Mouse (Mus musculus) Patski (cell line): ENCODE data around the gene Ehbp1. TPM values are rescaled to one million over a fixed set of nuclear protein-coding genes. Genes with fewer than 3 reads are reported as not detected.

Source experiments
- ATAC-seq: fragments of 100-300 bp; one replicate; pipeline ENCODE4 v1.8.0; 2021
- CTCF ChIA-PET: fragments of 350-600 bp; sonication (Branson Sonifier 250); formaldehyde crosslinking; loops from one replicate; lab custom pipeline; 2022; ENCODE audit warnings: inconsistent platforms; lab: Charles Lee
- POLR2A ChIA-PET: fragments of 350-600 bp; sonication (Branson Sonifier 250); formaldehyde crosslinking; loops from one replicate; lab custom pipeline; 2022; ENCODE audit warnings: antibody characterized with exemption, inconsistent platforms; lab: Charles Lee
- DNase-seq: peaks from one replicate; pipeline ENCODE4 v3.0.0-alpha.2; 2011; ENCODE audit warnings: low read depth, low spot score
- H3K27me3 ChIP-seq: fragments of 371-371 bp; one replicate; pipeline ENCODE4 v1.5.1; 2021
- CTCF ChIP-seq: fragments of 100-300 bp; IDR thresholded peaks from one replicate; pipeline ENCODE4 v1.5.1; 2021
- in situ Hi-C: fragments of 300-500 bp; cut with MboI; formaldehyde crosslinking; loops from 3 replicates; pipeline ENCODE4 v1.11.1; 2018; ENCODE audit warnings: low pct_unique_long_range_greater_than_20kb, mixed read lengths
- polyA plus RNA-seq: library from polyadenylated mRNA; unstranded; gene quantifications from one replicate; pipeline ENCODE4 v1.2.3, GENCODE M21; 2021

Ehbp1 gene
- polyA plus RNA-seq, 1 experiment from 2014 or later = 13.5 TPM

DNA sequence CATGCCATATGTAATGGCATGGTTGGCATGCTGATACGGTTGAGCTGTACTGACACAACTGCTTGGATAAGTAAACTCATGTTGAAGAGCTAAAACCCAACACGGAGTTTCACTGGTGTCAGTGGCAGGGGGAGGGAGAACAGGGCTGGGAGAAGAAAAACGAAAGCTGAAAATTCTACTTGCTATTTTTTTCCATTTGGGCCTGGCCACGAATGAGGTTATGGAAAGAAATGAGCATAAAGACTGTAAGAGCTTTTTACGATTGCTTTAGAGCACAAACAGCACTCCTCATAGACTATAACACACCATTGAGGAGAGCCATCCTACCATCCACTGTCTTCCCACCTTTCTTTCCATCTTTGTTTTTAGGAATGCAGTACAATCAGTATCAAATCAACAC, 106.5 kb downstream of the Ehbp1 start:
- no peaks in the 10 kb centered on the region for H3K27me3 ChIP-seq
- ChIA-PET POLR2A (no interaction called here), CTCF (interaction anchor here (0.6 to 4.1 kb wide), 3 partner anchors 10 to 381 kb away, joined by 3 to 14 read pairs (median 3); no protein-coding TSS in a partner anchor)
- TF ChIP-seq CTCF = no peak
- DNase-seq = no peak
- in situ Hi-C loops = no loop called here
- no peak for ATAC-seq

DNA sequence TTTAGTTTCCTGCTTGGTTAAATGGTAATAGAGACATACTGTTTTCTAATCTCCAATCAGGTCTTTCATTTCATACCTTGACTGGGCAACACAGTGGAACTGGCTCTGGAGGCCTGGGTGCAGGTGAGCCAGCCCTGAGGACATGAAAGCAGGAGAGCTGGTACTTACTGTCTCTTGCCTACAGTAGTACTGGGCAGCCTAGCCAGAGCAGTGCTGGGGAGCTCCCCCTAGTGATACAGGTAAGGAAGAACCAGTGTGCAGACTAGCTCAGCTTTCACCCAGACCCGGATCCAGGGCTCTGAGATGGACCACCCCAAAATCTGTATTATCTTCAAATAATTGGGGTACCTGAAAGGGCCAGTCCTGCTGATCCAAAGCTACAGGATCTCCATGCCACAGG, 107.4 kb downstream of the Ehbp1 start:
- in situ Hi-C loops = no loop called here
- H3K27me3 ChIP-seq = no peaks in the 10 kb centered on the region
- DNase-seq (no peak), ATAC-seq (no peak)
- ChIA-PET CTCF (interaction anchor here (0.9 to 4.1 kb wide), 2 partner anchors 9 to 382 kb away, joined by 3 to 14 read pairs; no protein-coding TSS in a partner anchor), POLR2A (interaction anchor here (1.4 kb wide), 1 partner anchor 9 kb away, joined by 3 read pairs; no protein-coding TSS in a partner anchor)
- peak; percentile 41 for TF ChIP-seq CTCF

DNA sequence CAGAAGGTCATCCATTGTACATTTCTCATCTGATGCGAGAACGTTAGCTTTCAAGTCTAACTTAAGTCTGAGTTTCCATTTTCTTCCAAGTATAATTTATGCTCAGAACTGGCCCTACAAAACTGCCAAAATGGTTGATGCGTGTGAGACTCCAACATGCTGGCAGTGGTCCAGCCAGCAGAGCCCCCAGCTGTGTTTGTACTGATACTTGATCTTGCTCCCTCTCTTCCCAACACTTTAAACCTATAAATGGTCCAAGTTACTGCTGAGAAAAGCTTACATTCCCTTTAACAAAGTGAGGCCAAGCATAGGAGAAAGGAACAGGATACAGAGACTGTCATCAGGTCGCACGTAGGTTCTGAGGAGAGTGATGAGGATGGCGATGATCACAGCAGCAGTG, 111.2 kb downstream of the Ehbp1 start:
- ATAC-seq (no peak), DNase-seq (no peak)
- H3K27me3 ChIP-seq = no peaks in the 10 kb centered on the region
- no peak for TF ChIP-seq CTCF
- ChIA-PET POLR2A (interaction anchor here (0.6 to 0.8 kb wide), 2 partner anchors 38 to 204 kb away, joined by 3 to 5 read pairs; no protein-coding TSS in a partner anchor), CTCF (no interaction called here)
- in situ Hi-C loops = no loop called here

DNA sequence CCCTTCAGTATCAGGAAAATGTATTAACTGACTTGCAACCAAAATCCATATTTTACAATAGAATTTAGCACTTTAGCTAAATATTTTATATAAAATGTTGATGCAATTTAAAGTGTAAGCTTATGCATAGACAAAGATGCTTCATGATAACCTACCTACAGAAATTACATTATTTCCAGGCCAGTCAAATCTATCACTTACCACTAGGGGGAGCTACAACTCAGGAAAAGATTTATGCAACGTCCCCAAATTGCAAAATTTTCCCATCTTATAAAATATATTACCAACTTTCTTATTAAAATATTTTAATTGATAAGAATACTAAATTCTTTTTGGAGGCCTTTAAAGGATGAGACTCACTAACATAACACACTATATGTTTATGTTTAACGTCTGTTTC, 116.5 kb downstream of the Ehbp1 start:
- in situ Hi-C loops = loop anchor here (5.0 to 10.0 kb wide), 4 partner anchors 212 to 739 kb away; partner anchors contain the start of gene Tmem17
- TF ChIP-seq CTCF = peak; percentile 52
- ChIA-PET CTCF (interaction anchor here (0.8 to 2.3 kb wide), 15 partner anchors 10 to 400 kb away, joined by 3 to 14 read pairs (median 3); no protein-coding TSS in a partner anchor), POLR2A (interaction anchor here (1.2 kb wide), 1 partner anchor 8 kb away, joined by 3 read pairs; no protein-coding TSS in a partner anchor)
- H3K27me3 ChIP-seq = no peaks in the 10 kb centered on the region
- no peak for DNase-seq
- ATAC-seq = no peak

DNA sequence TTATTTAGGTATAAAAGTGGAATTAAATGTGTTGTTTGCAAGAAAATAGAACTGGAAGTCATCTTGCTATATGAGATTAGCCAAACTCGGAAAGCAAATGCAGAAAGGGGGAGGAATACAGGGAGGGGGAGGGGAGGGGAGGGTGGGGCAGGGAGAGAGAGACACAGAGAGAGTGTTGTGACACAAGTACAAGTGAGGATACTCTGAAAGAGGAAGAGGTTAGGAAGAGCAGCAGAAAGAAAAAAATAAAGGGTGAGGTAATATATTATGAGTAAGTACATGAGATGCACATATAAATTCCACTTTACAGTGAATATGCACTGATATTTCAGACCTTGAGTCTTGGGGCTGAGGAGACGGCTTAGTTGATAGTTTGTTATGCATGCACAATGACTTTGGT, 123.9 kb downstream of the Ehbp1 start:
- no peaks in the 10 kb centered on the region for H3K27me3 ChIP-seq
- ChIA-PET CTCF (no interaction called here), POLR2A (interaction anchor here (0.6 kb wide), 1 partner anchor 886 kb away, joined by 4 read pairs; no protein-coding TSS in a partner anchor)
- ATAC-seq (no peak), DNase-seq (no peak)
- in situ Hi-C loops = no loop called here
- no peak for TF ChIP-seq CTCF

DNA sequence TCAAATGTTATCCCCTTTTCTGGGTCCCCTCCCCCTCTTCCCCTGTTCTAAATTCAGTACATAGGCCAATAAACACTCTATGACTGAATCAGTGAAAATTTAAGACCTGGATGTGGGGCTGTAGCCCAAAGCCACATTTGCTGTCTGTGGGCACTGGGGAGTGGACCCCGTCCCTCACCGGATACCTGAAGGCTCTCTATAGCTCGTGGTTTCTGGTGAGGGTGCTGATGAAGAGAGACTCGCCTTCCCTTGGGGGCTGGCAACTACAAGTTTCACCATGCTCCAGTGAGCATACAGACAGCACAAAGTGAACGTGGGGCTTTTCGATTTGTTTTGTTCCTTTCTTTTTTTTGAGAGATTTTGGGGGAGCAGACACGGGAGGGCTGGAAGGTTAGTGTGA, 125.2 kb downstream of the Ehbp1 start:
- TF ChIP-seq CTCF = no peak
- CTCF ChIA-PET = no interaction called here
- in situ Hi-C loops = no loop called here
- DNase-seq = no peak
- H3K27me3 ChIP-seq = no peaks in the 10 kb centered on the region
- POLR2A ChIA-PET = no interaction called here
- no peak for ATAC-seq

DNA sequence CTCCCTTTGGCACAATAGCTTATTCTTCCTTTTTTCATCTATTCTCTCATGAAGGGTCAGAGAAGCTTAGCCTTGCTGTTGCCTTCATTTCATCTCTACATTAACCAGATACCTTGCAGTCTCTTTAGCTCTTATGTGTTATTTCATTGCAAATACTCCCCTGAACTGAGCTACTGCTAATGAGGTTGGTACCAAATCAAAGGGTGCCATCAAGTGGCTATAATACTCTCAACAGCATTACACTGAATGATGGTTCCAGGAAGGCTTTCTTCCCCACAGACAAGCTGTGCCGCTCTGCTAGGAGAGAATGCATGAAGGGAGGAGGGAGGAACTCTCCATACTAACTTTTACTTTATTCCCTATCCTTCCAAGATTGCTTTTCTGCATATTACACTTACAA, 135.5 kb downstream of the Ehbp1 start:
- in situ Hi-C loops = no loop called here
- TF ChIP-seq CTCF = peak; percentile 60
- no peak for DNase-seq
- no peaks in the 10 kb centered on the region for H3K27me3 ChIP-seq
- ChIA-PET CTCF (interaction anchor here (0.6 to 2.2 kb wide), 17 partner anchors 11 to 781 kb away, joined by 3 to 8 read pairs (median 3); no protein-coding TSS in a partner anchor), POLR2A (no interaction called here)
- no peak for ATAC-seq

DNA sequence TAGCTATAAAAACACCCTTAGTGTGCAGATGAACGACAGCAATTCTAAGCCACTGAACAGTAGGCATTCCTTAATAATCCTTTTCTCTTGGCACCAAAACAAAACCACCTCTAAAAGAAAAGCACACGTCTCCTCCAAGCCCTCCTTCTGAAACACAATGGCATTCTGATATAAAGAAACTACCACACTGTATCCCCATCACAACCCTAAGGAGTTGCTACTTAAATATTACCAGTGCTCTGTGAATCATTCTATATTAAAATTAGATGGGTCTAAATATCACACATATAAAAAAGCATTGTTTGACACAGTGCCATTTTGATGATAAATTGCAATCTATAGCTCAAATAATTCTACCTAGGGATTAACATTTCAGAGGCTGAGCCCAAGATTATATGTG, 135.9 kb downstream of the Ehbp1 start:
- in situ Hi-C loops = no loop called here
- no peaks in the 10 kb centered on the region for H3K27me3 ChIP-seq
- CTCF ChIA-PET = interaction anchor here (0.8 to 2.2 kb wide), 17 partner anchors 10 to 781 kb away, joined by 3 to 8 read pairs (median 3); no protein-coding TSS in a partner anchor
- no peak for ATAC-seq
- no peak for TF ChIP-seq CTCF
- POLR2A ChIA-PET = no interaction called here
- DNase-seq = no peak

DNA sequence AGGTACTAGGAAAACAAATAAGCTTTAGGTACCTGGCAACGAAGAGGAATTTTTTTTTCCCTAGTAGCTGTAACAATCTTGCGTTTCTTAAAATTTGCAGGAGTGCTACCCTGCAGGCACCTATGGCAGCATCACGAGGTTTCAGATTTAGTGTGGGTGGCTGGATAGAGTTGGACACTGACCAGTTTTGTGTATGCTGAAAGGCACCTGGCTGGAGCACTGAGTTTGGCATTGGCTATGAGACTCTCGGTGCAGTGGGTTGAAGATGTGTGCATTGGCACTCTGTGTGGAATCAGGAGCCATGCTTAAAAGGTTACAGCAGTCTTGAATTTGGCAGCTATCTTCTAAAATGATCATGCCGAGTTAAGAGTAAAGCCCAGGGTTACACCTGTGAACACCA, 138.7 kb downstream of the Ehbp1 start:
- CTCF ChIA-PET = interaction anchor here (1.4 kb wide), 1 partner anchor 10 kb away, joined by 3 read pairs; no protein-coding TSS in a partner anchor
- DNase-seq = no peak
- POLR2A ChIA-PET = no interaction called here

DNA sequence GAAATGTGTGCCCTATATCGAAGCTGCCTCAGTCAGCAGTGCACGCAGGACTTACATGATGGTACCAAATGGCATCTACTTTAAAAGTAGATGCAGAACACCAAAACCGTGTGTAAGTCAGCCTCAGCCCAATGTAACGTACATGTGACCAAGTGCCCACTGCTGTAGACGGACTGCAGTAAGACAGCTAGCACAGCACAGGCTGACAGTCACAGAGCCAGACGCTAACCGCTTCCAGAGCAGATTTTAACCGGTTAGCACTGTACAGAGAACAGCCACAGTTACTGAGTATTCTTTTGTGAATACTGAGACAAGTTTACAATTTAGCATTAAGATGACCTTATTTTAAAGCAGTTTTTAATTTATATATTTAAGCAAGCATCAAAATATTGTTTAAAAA, 141.0 kb downstream of the Ehbp1 start:
- CTCF ChIA-PET = no interaction called here
- no peaks in the 10 kb centered on the region for H3K27me3 ChIP-seq
- no peak for ATAC-seq
- POLR2A ChIA-PET = no interaction called here
- DNase-seq = no peak
- no peak for TF ChIP-seq CTCF
- in situ Hi-C loops = loop anchor here (5.0 kb wide), 2 partner anchors 539 to 844 kb away; no protein-coding TSS in a partner anchor

More for the DNA sequence above, 138.7 kb downstream of the Ehbp1 start:
- no peak for ATAC-seq
- TF ChIP-seq CTCF = no peak
- H3K27me3 ChIP-seq = no peaks in the 10 kb centered on the region
- in situ Hi-C loops = loop anchor here (5.0 kb wide), 2 partner anchors 541 to 846 kb away; no protein-coding TSS in a partner anchor

DNA sequence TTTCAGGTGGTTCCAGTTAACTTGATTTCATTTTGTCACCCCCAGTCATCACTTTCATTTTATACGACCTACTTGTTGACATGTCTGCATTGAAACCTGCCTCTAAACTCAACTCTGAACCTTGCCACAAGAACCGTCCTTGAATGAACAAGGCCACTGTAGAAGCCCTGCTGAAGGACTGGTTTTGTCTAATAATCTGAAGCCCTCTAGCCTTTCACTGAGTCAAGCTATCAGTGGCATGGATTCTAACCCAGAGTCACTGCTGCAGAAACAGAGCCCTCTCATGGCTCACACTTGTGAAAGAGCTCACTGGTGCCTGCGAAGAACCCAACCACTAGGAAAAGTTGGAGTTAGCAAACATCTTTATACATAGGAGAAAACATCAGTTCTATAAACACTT, 142.2 kb downstream of the Ehbp1 start:
- DNase-seq (no peak), ATAC-seq (no peak)
- ChIA-PET CTCF (interaction anchor here (1.3 kb wide), 1 partner anchor 10 kb away, joined by 3 read pairs; no protein-coding TSS in a partner anchor), POLR2A (no interaction called here)
- no peak for TF ChIP-seq CTCF
- in situ Hi-C loops = loop anchor here (5.0 kb wide), 2 partner anchors 538 to 843 kb away; no protein-coding TSS in a partner anchor
- no peaks in the 10 kb centered on the region for H3K27me3 ChIP-seq
